Mouse (Mus musculus): Measurements from ENCODE around the gene Pipox. TPM values are rescaled to one million over a fixed set of nuclear protein-coding genes. Genes with fewer than 3 reads are reported as not detected.

The Pipox gene
- polyA plus RNA-seq, 1 experiment from 2014 or later = 4.2 TPM

GRCm38 (mm10) chr11:77836290-77836689 lies 57.6 kb downstream of the Pipox start:
- H3K9ac ChIP-seq = peak overlapping the region; percentile 35; the same call in 1 of the 2 replicates
- no peak for ATAC-seq (ENCODE audit: low FRiP score)
- 63% methylated on average over 5 of the region's 5 CpGs for WGBS
- no peak overlapping the region for H3K4me3 ChIP-seq
- no peak overlapping the region for H3K4me2 ChIP-seq
- H3K27me3 ChIP-seq = peaks cover 16% of the 10 kb centered on the region; the same call in 1 of the 2 replicates
- H3K36me3 ChIP-seq = peaks cover 90% of the 10 kb centered on the region
- H3K4me1 ChIP-seq (replicated peaks) = peaks cover 23% of the 10 kb centered on the region
- 0 out of 2 replicates have a peak, but pooled peaks cover 3% of the 10 kb centered on the region for H3K9me3 ChIP-seq
- H3K27ac ChIP-seq = no peak overlapping the region

GRCm38 (mm10) chr11:77835109-77835508 lies 58.8 kb downstream of the Pipox start:
- Histone ChIP-seq H3K9ac (no peak overlapping the region), H3K4me1 (replicated peaks) (peaks cover 24% of the 10 kb centered on the region), H3K36me3 (peaks cover 87% of the 10 kb centered on the region), H3K27me3 (peaks cover 16% of the 10 kb centered on the region; the same call in 1 of the 2 replicates), H3K4me3 (no peak overlapping the region), H3K27ac (no peak overlapping the region), H3K9me3 (0 out of 2 replicates have a peak, but pooled peaks cover 3% of the 10 kb centered on the region), H3K4me2 (no peak overlapping the region)
- ATAC-seq (ENCODE audit: low FRiP score) = no peak
- 80% methylated on average over 3 of the region's 3 CpGs for WGBS

GRCm38 (mm10) chr11:77832541-77832940 lies 61.4 kb downstream of the Pipox start:
- Histone ChIP-seq H3K4me2 (no peak overlapping the region), H3K9ac (no peak overlapping the region), H3K4me3 (no peak overlapping the region), H3K27me3 (peaks cover 20% of the 10 kb centered on the region), H3K4me1 (replicated peaks) (peaks cover 38% of the 10 kb centered on the region), H3K9me3 (0 out of 2 replicates have a peak, but pooled peaks cover 3% of the 10 kb centered on the region), H3K36me3 (peaks cover 88% of the 10 kb centered on the region), H3K27ac (no peak overlapping the region)
- no peak for ATAC-seq (ENCODE audit: low FRiP score)
- 90% methylated on average over 4 of the region's 4 CpGs for WGBS

- H3K9me3 ChIP-seq = 0 out of 2 replicates have a peak, but pooled peaks cover 3% of the 10 kb centered on the region
- H3K27ac ChIP-seq = peak overlapping the region; percentile 69
- 27% methylated on average over 7 of the region's 7 CpGs for WGBS
- no peak overlapping the region for H3K4me2 ChIP-seq
- peaks cover 20% of the 10 kb centered on the region for H3K27me3 ChIP-seq
- H3K36me3 ChIP-seq = peaks cover 73% of the 10 kb centered on the region
- no peak overlapping the region for H3K4me3 ChIP-seq
- H3K9ac ChIP-seq = peak overlapping the region; percentile 49; the same call in 1 of the 2 replicates
- no peak for ATAC-seq (ENCODE audit: low FRiP score)
- H3K4me1 ChIP-seq (replicated peaks) = peaks cover 49% of the 10 kb centered on the region
Measured at GRCm38 (mm10) chr11:77830875-77831274, 63.0 kb downstream of the Pipox start.

Other genes with a start within 250 kb of the Pipox start
- 4.2 and 4.6 TPM in 2 replicates for gene Nufip2, start 207.9 kb downstream of the Pipox start, polyA plus RNA-seq (2015; fragmentation: Nextera tagmentation; extraction: Ambion mirVana)
- gene Cryba1, start 168.8 kb downstream of the Pipox start, polyA plus RNA-seq (2015; fragmentation: Nextera tagmentation; extraction: Ambion mirVana) = 1.2 and 1.6 TPM in 2 replicates
- 45.4 and 54.0 TPM in 2 replicates for gene Myo18a, start 130.8 kb downstream of the Pipox start, polyA plus RNA-seq (2015; fragmentation: Nextera tagmentation; extraction: Ambion mirVana)
- gene Gm10277, start 106.3 kb downstream of the Pipox start, polyA plus RNA-seq (2015; fragmentation: Nextera tagmentation; extraction: Ambion mirVana) = 2.0 and 2.7 TPM in 2 replicates
- gene Sez6, start 36.7 kb upstream of the Pipox start, polyA plus RNA-seq (2015; fragmentation: Nextera tagmentation; extraction: Ambion mirVana) = 112 and 121 TPM in 2 replicates
- gene Phf12, start 88.7 kb upstream of the Pipox start, polyA plus RNA-seq (2015; fragmentation: Nextera tagmentation; extraction: Ambion mirVana) = 18.9 and 21.2 TPM in 2 replicates
- gene Dhrs13, start 138.2 kb upstream of the Pipox start, polyA plus RNA-seq (2015; fragmentation: Nextera tagmentation; extraction: Ambion mirVana) = 37.1 and 39.3 TPM in 2 replicates
- 80.5 and 86.4 TPM in 2 replicates for gene Flot2, start 143.8 kb upstream of the Pipox start, polyA plus RNA-seq (2015; fragmentation: Nextera tagmentation; extraction: Ambion mirVana)
- 31.5 and 32.0 TPM in 2 replicates for gene Eral1, start 186.3 kb upstream of the Pipox start, polyA plus RNA-seq (2015; fragmentation: Nextera tagmentation; extraction: Ambion mirVana)
- gene Fam222b, start 200.6 kb upstream of the Pipox start, polyA plus RNA-seq (2015; fragmentation: Nextera tagmentation; extraction: Ambion mirVana) = 28.2 and 31.4 TPM in 2 replicates

Data from hindbrain, embryonic 13.5 days (tissue).